Mouse (Mus musculus) forebrain, embryonic 16.5 days (tissue): ENCODE results near the gene Vash2. TPM values are rescaled to one million over a fixed set of nuclear protein-coding genes. Genes with fewer than 3 reads are reported as not detected.
A peak's percentile ranks its signal among the peaks of the same experiment; 100 is the strongest.
"Not testable (repeated sequence)": the region's sequence is repeated elsewhere in the genome, so short reads cannot be mapped to it uniquely, and the experiment has no call there.

Experiments
- ATAC-seq: fragments of 200-750 bp; cut with Nextera tagmentation; 2 replicates; pipeline ENCODE4 v1.8.0; 2017; ENCODE audit warnings: mild to moderate bottlenecking, moderate library complexity
- H3K27ac ChIP-seq: fragments of 300-500 bp; sonication (generic); 2 replicates; pipeline ENCODE4 v1.5.1; 2014; ENCODE audit warnings: low read length, control low read depth
- H3K27me3 ChIP-seq: fragments of 300-500 bp; sonication (generic); replicated peaks from 2 replicates; pipeline ENCODE4 v1.6.1; 2014; ENCODE audit warnings: low read length; ENCODE audit not compliant: control insufficient read depth, insufficient read depth
- H3K36me3 ChIP-seq: fragments of 300-500 bp; sonication (generic); 2 replicates; pipeline ENCODE4 v1.6.1; 2014; ENCODE audit not compliant: control insufficient read depth, insufficient read depth
- H3K4me1 ChIP-seq: fragments of 300-500 bp; sonication (generic); replicated peaks from 2 replicates; pipeline ENCODE4 v1.6.1; 2014; ENCODE audit warnings: low read length; ENCODE audit not compliant: control insufficient read depth, insufficient read depth
- H3K4me2 ChIP-seq: fragments of 300-500 bp; sonication (generic); 2 replicates; pipeline ENCODE4 v1.6.1; 2014; ENCODE audit warnings: mild to moderate bottlenecking, low read length, control low read depth
- H3K4me3 ChIP-seq: fragments of 300-500 bp; sonication (generic); replicated peaks from 2 replicates; pipeline ENCODE4 v1.5.1; 2014; ENCODE audit warnings: mild to moderate bottlenecking, low read length, control low read depth
- H3K9ac ChIP-seq: fragments of 300-500 bp; sonication (generic); replicated peaks from 2 replicates; pipeline ENCODE4 v1.6.1; 2014; ENCODE audit warnings: low read depth, low read length, control low read depth
- H3K9me3 ChIP-seq: fragments of 300-500 bp; sonication (generic); 2 replicates; pipeline ENCODE4 v1.6.1; 2016; ENCODE audit warnings: low read length; ENCODE audit not compliant: control insufficient read depth
- WGBS: fragments of 180-500 bp; shearing (Covaris S2); extraction: QIAGEN DNeasy Blood & Tissue Kit; methylation state at CpG from one replicate; pipeline ENCODE4 v1.1.7; 2014; 5-methylcytosine and 5-hydroxymethylcytosine counted together
- polyA plus RNA-seq: library from polyadenylated mRNA; unstranded; fragments of >200 nt; fragmentation: Nextera tagmentation; extraction: Ambion mirVana; gene quantifications from 2 replicates; pipeline ENCODE4 v1.2.1, GENCODE M21; 2015

Gene Vash2
- 99.9 and 109 TPM in 2 replicates for polyA plus RNA-seq

GRCm38 (mm10) chr1:190979100-190979563 lies at the start of gene Vash2:
Gene Vash2 (minus strand): TSS chr1:190979296.
- no peaks in the 10 kb centered on the region for H3K36me3 ChIP-seq
- peak within 1 kb of the TSS; percentile 75 for H3K9ac ChIP-seq
- no peaks in the 10 kb centered on the region for H3K27me3 ChIP-seq
- H3K4me2 ChIP-seq = peak within 1 kb of the TSS; percentile 58
- peak within 1 kb of the TSS; percentile 97 for H3K27ac ChIP-seq
- H3K4me3 ChIP-seq = peak within 1 kb of the TSS; percentile 93
- ATAC-seq = peak; percentile 99
- under 1% methylated on average over 38 of the region's 38 CpGs for WGBS
- no peaks in the 10 kb centered on the region for H3K9me3 ChIP-seq
- H3K4me1 ChIP-seq = peaks cover 30% of the 10 kb centered on the region

- Histone ChIP-seq H3K9ac (peak within 1 kb of the TSS; percentile 83), H3K4me3 (peak within 1 kb of the TSS; percentile 62), H3K9me3 (no peaks in the 10 kb centered on the region), H3K4me1 (peaks cover 18% of the 10 kb centered on the region), H3K4me2 (peak within 1 kb of the TSS; percentile 92), H3K36me3 (no peaks in the 10 kb centered on the region; the same call in 1 of the 2 replicates), H3K27me3 (no peaks in the 10 kb centered on the region), H3K27ac (peak within 1 kb of the TSS; percentile 93)
- ATAC-seq = peak; percentile 99
- under 1% methylated on average over 46 of the region's 50 CpGs for WGBS
These were observed 47.1 kb upstream of the Vash2 start, which contains the start of gene Flvcr1 for GRCm38 (mm10) chr1:191026021-191026713. Gene Flvcr1 (minus strand): TSS chr1:191026158.

GRCm38 (mm10) chr1:191025016-191026012 lies 46.2 kb upstream of the Vash2 start:
- H3K4me3 ChIP-seq = peak overlapping the region; percentile 62
- peak overlapping the region; percentile 58 for H3K27ac ChIP-seq
- no peaks in the 10 kb centered on the region; the same call in 1 of the 2 replicates for H3K36me3 ChIP-seq
- peaks cover 21% of the 10 kb centered on the region for H3K4me1 ChIP-seq
- H3K27me3 ChIP-seq = no peaks in the 10 kb centered on the region
- ATAC-seq = peak; percentile 56
- H3K4me2 ChIP-seq = peak overlapping the region; percentile 92
- peak overlapping the region; percentile 83 for H3K9ac ChIP-seq
- WGBS = 2% methylated on average over 55 of the region's 69 CpGs
- no peaks in the 10 kb centered on the region for H3K9me3 ChIP-seq

- not testable (repeated sequence) for H3K9ac ChIP-seq, H3K27me3 ChIP-seq, H3K36me3 ChIP-seq, H3K4me2 ChIP-seq, H3K9me3 ChIP-seq, H3K27ac ChIP-seq, ATAC-seq, H3K4me3 ChIP-seq
- 95% methylated on average over 5 of the region's 6 CpGs for WGBS
- H3K4me1 ChIP-seq = peaks cover 21% of the 10 kb centered on the region
These were observed 44.7 kb upstream of the Vash2 start for GRCm38 (mm10) chr1:191023806-191024205.

GRCm38 (mm10) chr1:191023140-191023539 lies 44.0 kb upstream of the Vash2 start:
- Histone ChIP-seq H3K4me1 (peaks cover 21% of the 10 kb centered on the region), H3K36me3 (no peaks in the 10 kb centered on the region; the same call in 1 of the 2 replicates), H3K27me3 (no peaks in the 10 kb centered on the region), H3K4me3 (no peak overlapping the region), H3K27ac (no peak overlapping the region), H3K4me2 (no peak overlapping the region), H3K9me3 (no peaks in the 10 kb centered on the region), H3K9ac (no peak overlapping the region)
- no peak for ATAC-seq
- WGBS = 92% methylated on average over 2 of the region's 2 CpGs

GRCm38 (mm10) chr1:191021016-191021415 lies 41.9 kb upstream of the Vash2 start:
- no peak overlapping the region for H3K4me3 ChIP-seq
- H3K9me3 ChIP-seq = no peaks in the 10 kb centered on the region
- no peak overlapping the region for H3K9ac ChIP-seq
- no peak overlapping the region for H3K27ac ChIP-seq
- 69% methylated on average over 7 of the region's 7 CpGs for WGBS
- no peak overlapping the region for H3K4me2 ChIP-seq
- peaks cover 14% of the 10 kb centered on the region for H3K4me1 ChIP-seq
- no peaks in the 10 kb centered on the region for H3K27me3 ChIP-seq
- no peak for ATAC-seq
- H3K36me3 ChIP-seq = no peaks in the 10 kb centered on the region; the same call in 1 of the 2 replicates

- Histone ChIP-seq H3K4me1 (peaks cover 14% of the 10 kb centered on the region), H3K9ac (no peak overlapping the region), H3K36me3 (no peaks in the 10 kb centered on the region; the same call in 1 of the 2 replicates), H3K4me2 (no peak overlapping the region), H3K27ac (no peak overlapping the region), H3K4me3 (no peak overlapping the region), H3K9me3 (no peaks in the 10 kb centered on the region), H3K27me3 (no peaks in the 10 kb centered on the region)
- ATAC-seq = no peak
- WGBS = 66% methylated on average over 3 of the region's 3 CpGs
These were observed 41.3 kb upstream of the Vash2 start for GRCm38 (mm10) chr1:191020217-191020924.

GRCm38 (mm10) chr1:191019803-191020202 lies 40.7 kb upstream of the Vash2 start:
- Histone ChIP-seq H3K4me2 (no peak overlapping the region), H3K4me1 (peaks cover 8% of the 10 kb centered on the region), H3K27ac (no peak overlapping the region), H3K9ac (no peak overlapping the region), H3K27me3 (no peaks in the 10 kb centered on the region), H3K9me3 (no peaks in the 10 kb centered on the region), H3K36me3 (no peaks in the 10 kb centered on the region; the same call in 1 of the 2 replicates), H3K4me3 (no peak overlapping the region)
- ATAC-seq = no peak
- 91% methylated on average over 5 of the region's 5 CpGs for WGBS
